Mouse (Mus musculus) forebrain, embryonic 11.5 days (tissue): ENCODE data around the gene Armc6. TPM values are rescaled to one million over a fixed set of nuclear protein-coding genes. Genes with fewer than 3 reads are reported as not detected.
A peak's percentile ranks its signal among the peaks of the same experiment; 100 is the strongest.

Experiments
- ATAC-seq: fragments of 200-750 bp; cut with Nextera tagmentation; replicated peaks from 2 replicates; pipeline ENCODE4 v1.8.0; 2017; ENCODE audit warnings: moderate TSS enrichment; ENCODE audit not compliant: low FRiP score
- DNase-seq: peaks from one replicate; pipeline ENCODE4 v3.0.0-alpha.2; 2017; ENCODE audit warnings: low spot score
- H3K27ac ChIP-seq: fragments of 300-500 bp; sonication (generic); 2 replicates; pipeline ENCODE4 v1.5.1; 2014; ENCODE audit warnings: low read depth, low read length
- H3K27me3 ChIP-seq: fragments of 300-500 bp; sonication (generic); 2 replicates; pipeline ENCODE4 v1.6.1; 2014; ENCODE audit warnings: mild to moderate bottlenecking, low read length, mixed read lengths; ENCODE audit not compliant: control insufficient read depth, insufficient read depth
- H3K36me3 ChIP-seq: fragments of 300-500 bp; sonication (generic); 2 replicates; pipeline ENCODE4 v1.6.1; 2014; ENCODE audit warnings: mild to moderate bottlenecking, low read length, moderate library complexity, mixed read lengths; ENCODE audit not compliant: control insufficient read depth, insufficient read depth
- H3K4me1 ChIP-seq: fragments of 300-500 bp; sonication (generic); replicated peaks from 2 replicates; pipeline ENCODE4 v1.6.1; 2014; ENCODE audit warnings: low read length, mixed read lengths; ENCODE audit not compliant: control insufficient read depth, insufficient read depth
- H3K4me2 ChIP-seq: fragments of 300-500 bp; sonication (generic); 2 replicates; pipeline ENCODE4 v1.6.1; 2014; ENCODE audit warnings: low read depth, mild to moderate bottlenecking, low read length, moderate library complexity, mixed read lengths; ENCODE audit not compliant: severe bottlenecking
- H3K4me3 ChIP-seq: fragments of 300-500 bp; sonication (generic); 2 replicates; pipeline ENCODE4 v1.5.1; 2014; ENCODE audit warnings: low read depth, low read length
- H3K9ac ChIP-seq: fragments of 300-500 bp; sonication (generic); 2 replicates; pipeline ENCODE4 v1.6.1; 2014; ENCODE audit warnings: low read length
- H3K9me3 ChIP-seq: fragments of 300-500 bp; sonication (generic); 2 replicates; pipeline ENCODE4 v1.6.1; 2016; ENCODE audit warnings: low read length, mixed read lengths; ENCODE audit not compliant: control insufficient read depth
- WGBS: fragments of 180-500 bp; shearing (Covaris S2); extraction: QIAGEN DNeasy Blood & Tissue Kit; methylation state at CpG from one replicate; pipeline ENCODE4 v1.1.7; 2014; 5-methylcytosine and 5-hydroxymethylcytosine counted together
- polyA plus RNA-seq: library from polyadenylated mRNA; unstranded; fragments of >200 nt; fragmentation: Nextera tagmentation; extraction: Ambion mirVana; gene quantifications from 2 replicates; pipeline ENCODE4 v1.2.1, GENCODE M21; 2014

Armc6 gene
- polyA plus RNA-seq, 1 experiment from 2014 or later, result 31.2 TPM

- no peaks in the 10 kb centered on the region for H3K9me3 ChIP-seq
- no peaks in the 10 kb centered on the region for H3K4me1 ChIP-seq
- no peak overlapping the region for H3K4me3 ChIP-seq
- no peak overlapping the region for H3K27ac ChIP-seq
- no peak overlapping the region for H3K4me2 ChIP-seq
- DNase-seq (no peak), ATAC-seq (no peak)
- no peaks in the 10 kb centered on the region for H3K27me3 ChIP-seq
- peak overlapping the region; percentile 16; the same call in 1 of the 2 replicates for H3K9ac ChIP-seq
- H3K36me3 ChIP-seq, result no peaks in the 10 kb centered on the region
- WGBS, result 83% methylated on average over 5 of the region's 5 CpGs
Measured at GRCm38 (mm10) chr8:70200098-70200681, 34.1 kb downstream of the Armc6 start.

GRCm38 (mm10) chr8:70197603-70198002 is 36.7 kb downstream of the Armc6 start:
- H3K4me1 ChIP-seq, result no peaks in the 10 kb centered on the region
- H3K4me3 ChIP-seq, result no peak overlapping the region
- H3K9ac ChIP-seq, result no peak overlapping the region
- ATAC-seq, result no peak
- H3K9me3 ChIP-seq, result no peaks in the 10 kb centered on the region
- H3K4me2 ChIP-seq, result no peak overlapping the region
- no peaks in the 10 kb centered on the region for H3K27me3 ChIP-seq
- DNase-seq, result no peak
- WGBS, result 46% methylated on average over 7 of the region's 7 CpGs
- no peak overlapping the region for H3K27ac ChIP-seq
- no peaks in the 10 kb centered on the region for H3K36me3 ChIP-seq

- Histone ChIP-seq H3K27me3 (no peaks in the 10 kb centered on the region), H3K27ac (no peak overlapping the region), H3K4me2 (no peak overlapping the region), H3K36me3 (no peaks in the 10 kb centered on the region), H3K4me1 (no peaks in the 10 kb centered on the region), H3K9ac (no peak overlapping the region), H3K9me3 (no peaks in the 10 kb centered on the region), H3K4me3 (no peak overlapping the region)
- 80% methylated on average over 2 of the region's 2 CpGs for WGBS
- DNase-seq (no peak), ATAC-seq (no peak)
Measured at GRCm38 (mm10) chr8:70195762-70196161, 38.5 kb downstream of the Armc6 start.

GRCm38 (mm10) chr8:70194191-70194590 is 40.1 kb downstream of the Armc6 start:
- Histone ChIP-seq H3K36me3 (no peaks in the 10 kb centered on the region), H3K27ac (no peak overlapping the region), H3K4me3 (no peak overlapping the region), H3K9ac (no peak overlapping the region), H3K9me3 (no peaks in the 10 kb centered on the region), H3K27me3 (no peaks in the 10 kb centered on the region), H3K4me2 (no peak overlapping the region), H3K4me1 (no peaks in the 10 kb centered on the region)
- DNase-seq (no peak), ATAC-seq (no peak)
- WGBS, result 82% methylated on average over 3 of the region's 3 CpGs

GRCm38 (mm10) chr8:70193238-70193637 is 41.0 kb downstream of the Armc6 start:
- H3K9me3 ChIP-seq, result no peaks in the 10 kb centered on the region
- no peak for DNase-seq
- no peak overlapping the region for H3K4me3 ChIP-seq
- no peak overlapping the region for H3K4me2 ChIP-seq
- ATAC-seq, result no peak
- no peak overlapping the region for H3K9ac ChIP-seq
- H3K27ac ChIP-seq, result no peak overlapping the region
- H3K27me3 ChIP-seq, result no peaks in the 10 kb centered on the region
- no peaks in the 10 kb centered on the region for H3K36me3 ChIP-seq
- WGBS, result 78% methylated on average over 5 of the region's 5 CpGs
- no peaks in the 10 kb centered on the region for H3K4me1 ChIP-seq

- Histone ChIP-seq H3K4me1 (no peaks in the 10 kb centered on the region), H3K27ac (no peak overlapping the region), H3K4me3 (no peak overlapping the region), H3K36me3 (no peaks in the 10 kb centered on the region), H3K9ac (no peak overlapping the region), H3K9me3 (no peaks in the 10 kb centered on the region), H3K27me3 (no peaks in the 10 kb centered on the region), H3K4me2 (no peak overlapping the region)
- no peak for DNase-seq
- ATAC-seq, result no peak
- 71% methylated on average over 7 of the region's 7 CpGs for WGBS
Measured at GRCm38 (mm10) chr8:70188707-70189106, 45.6 kb downstream of the Armc6 start.

GRCm38 (mm10) chr8:70183194-70183593 is 51.1 kb downstream of the Armc6 start:
- no peak for ATAC-seq
- 82% methylated on average over 4 of the region's 4 CpGs for WGBS
- H3K4me3 ChIP-seq, result no peak overlapping the region
- H3K4me2 ChIP-seq, result no peak overlapping the region
- no peaks in the 10 kb centered on the region for H3K27me3 ChIP-seq
- H3K9ac ChIP-seq, result no peak overlapping the region
- no peaks in the 10 kb centered on the region; the same call in 1 of the 2 replicates for H3K36me3 ChIP-seq
- H3K27ac ChIP-seq, result no peak overlapping the region
- no peak for DNase-seq
- no peaks in the 10 kb centered on the region for H3K9me3 ChIP-seq
- H3K4me1 ChIP-seq, result no peaks in the 10 kb centered on the region

GRCm38 (mm10) chr8:70181903-70182252 is 52.4 kb downstream of the Armc6 start:
- Histone ChIP-seq H3K4me2 (no peak overlapping the region), H3K27me3 (no peaks in the 10 kb centered on the region), H3K9me3 (no peaks in the 10 kb centered on the region), H3K27ac (no peak overlapping the region), H3K36me3 (no peaks in the 10 kb centered on the region; the same call in 1 of the 2 replicates), H3K4me3 (no peak overlapping the region), H3K9ac (no peak overlapping the region), H3K4me1 (no peaks in the 10 kb centered on the region)
- DNase-seq, result no peak
- no peak for ATAC-seq
- 74% methylated on average over 2 of the region's 2 CpGs for WGBS

GRCm38 (mm10) chr8:70181212-70181902 is 52.9 kb downstream of the Armc6 start:
- no peak overlapping the region for H3K4me2 ChIP-seq
- no peak overlapping the region for H3K9ac ChIP-seq
- 92% methylated on average over 16 of the region's 16 CpGs for WGBS
- H3K27me3 ChIP-seq, result no peaks in the 10 kb centered on the region
- H3K36me3 ChIP-seq, result no peaks in the 10 kb centered on the region; the same call in 1 of the 2 replicates
- H3K4me1 ChIP-seq, result no peaks in the 10 kb centered on the region
- DNase-seq, result no peak
- H3K27ac ChIP-seq, result no peak overlapping the region
- no peak overlapping the region for H3K4me3 ChIP-seq
- no peaks in the 10 kb centered on the region for H3K9me3 ChIP-seq
- no peak for ATAC-seq
